Mouse (Mus musculus): ENCODE results near the gene Phf20. TPM values are rescaled to one million over a fixed set of nuclear protein-coding genes. Genes with fewer than 3 reads are reported as not detected.

The Phf20 gene
- 56.8 and 72.4 TPM in 2 replicates for polyA plus RNA-seq (2015; fragmentation: Nextera tagmentation; extraction: Ambion mirVana)

- H3K27me3 ChIP-seq (replicated peaks): no peaks in the 10 kb centered on the region
- H3K9me3 ChIP-seq: no peaks in the 10 kb centered on the region
- peak; percentile 100 for ATAC-seq
- peak within 1 kb of the TSS; percentile 63 for H3K4me2 ChIP-seq (replicated peaks)
- H3K4me1 ChIP-seq (replicated peaks): peaks cover 13% of the 10 kb centered on the region
- peak within 1 kb of the TSS; percentile 94 for H3K27ac ChIP-seq
- H3K36me3 ChIP-seq: no peaks in the 10 kb centered on the region
- peak within 1 kb of the TSS; percentile 62 for H3K9ac ChIP-seq
- WGBS: under 1% methylated on average over 87 of the region's 88 CpGs
- H3K4me3 ChIP-seq (replicated peaks): peak within 1 kb of the TSS; percentile 66
Observed at GRCm38 (mm10) chr2:156196302-156197128, at the start of gene Phf20. Phf20 (plus strand) TSS chr2:156196466.

GRCm38 (mm10) chr2:156147316-156147915 lies 48.9 kb upstream of the Phf20 start:
- no peak for ATAC-seq
- H3K4me3 ChIP-seq (replicated peaks): no peak overlapping the region
- no peaks in the 10 kb centered on the region for H3K4me1 ChIP-seq (replicated peaks)
- 79% methylated on average over 3 of the region's 3 CpGs for WGBS
- no peaks in the 10 kb centered on the region for H3K9me3 ChIP-seq
- no peak overlapping the region for H3K4me2 ChIP-seq (replicated peaks)
- peaks cover 5% of the 10 kb centered on the region; the same call in 1 of the 2 replicates for H3K36me3 ChIP-seq
- H3K27me3 ChIP-seq (replicated peaks): no peaks in the 10 kb centered on the region
- H3K9ac ChIP-seq: no peak overlapping the region
- no peak overlapping the region for H3K27ac ChIP-seq

- no peak overlapping the region for H3K9ac ChIP-seq
- ATAC-seq: no peak
- H3K9me3 ChIP-seq: no peaks in the 10 kb centered on the region
- peaks cover 9% of the 10 kb centered on the region for H3K36me3 ChIP-seq
- no peaks in the 10 kb centered on the region for H3K27me3 ChIP-seq (replicated peaks)
- H3K4me3 ChIP-seq (replicated peaks): no peak overlapping the region
- no peak overlapping the region for H3K27ac ChIP-seq
- no peak overlapping the region for H3K4me2 ChIP-seq (replicated peaks)
- no peaks in the 10 kb centered on the region for H3K4me1 ChIP-seq (replicated peaks)
Observed at GRCm38 (mm10) chr2:156151538-156151937, 44.7 kb upstream of the Phf20 start.

GRCm38 (mm10) chr2:156165478-156165877 lies 30.8 kb upstream of the Phf20 start:
- Histone ChIP-seq H3K9me3 (no peaks in the 10 kb centered on the region), H3K27ac (no peak overlapping the region), H3K36me3 (peaks cover 36% of the 10 kb centered on the region), H3K27me3 (replicated peaks) (no peaks in the 10 kb centered on the region), H3K9ac (no peak overlapping the region), H3K4me2 (replicated peaks) (no peak overlapping the region), H3K4me3 (replicated peaks) (no peak overlapping the region), H3K4me1 (replicated peaks) (no peaks in the 10 kb centered on the region)
- WGBS: 100% methylated on average over 1 of the region's 1 CpGs
- ATAC-seq: no peak

GRCm38 (mm10) chr2:156166557-156166956 lies 29.7 kb upstream of the Phf20 start:
- H3K4me2 ChIP-seq (replicated peaks): no peak overlapping the region
- H3K9me3 ChIP-seq: no peaks in the 10 kb centered on the region
- 93% methylated on average over 5 of the region's 5 CpGs for WGBS
- H3K27ac ChIP-seq: no peak overlapping the region
- no peak for ATAC-seq
- no peak overlapping the region for H3K9ac ChIP-seq
- H3K27me3 ChIP-seq (replicated peaks): no peaks in the 10 kb centered on the region
- peaks cover 36% of the 10 kb centered on the region for H3K36me3 ChIP-seq
- no peak overlapping the region for H3K4me3 ChIP-seq (replicated peaks)
- no peaks in the 10 kb centered on the region for H3K4me1 ChIP-seq (replicated peaks)

GRCm38 (mm10) chr2:156177079-156177478 lies 19.2 kb upstream of the Phf20 start:
- no peaks in the 10 kb centered on the region for H3K9me3 ChIP-seq
- H3K4me2 ChIP-seq (replicated peaks): peak overlapping the region; percentile 42
- no peak overlapping the region for H3K4me3 ChIP-seq (replicated peaks)

GRCm38 (mm10) chr2:156177651-156178050 lies 18.6 kb upstream of the Phf20 start:
- Histone ChIP-seq H3K4me3 (replicated peaks) (0 out of 2 replicates have a peak overlapping the region, but pooled peaks have one; percentile 16), H3K27me3 (replicated peaks) (no peaks in the 10 kb centered on the region), H3K4me2 (replicated peaks) (peak overlapping the region; percentile 64), H3K27ac (no peak overlapping the region), H3K4me1 (replicated peaks) (peaks cover 7% of the 10 kb centered on the region; the same call in 1 of the 2 replicates), H3K9me3 (no peaks in the 10 kb centered on the region), H3K36me3 (0 out of 2 replicates have a peak, but pooled peaks cover 3% of the 10 kb centered on the region), H3K9ac (no peak overlapping the region)
- WGBS: 67% methylated on average over 7 of the region's 7 CpGs
- no peak for ATAC-seq

More at GRCm38 (mm10) chr2:156177079-156177478, 19.2 kb upstream of the Phf20 start:
- H3K27ac ChIP-seq: no peak overlapping the region
- 80% methylated on average over 6 of the region's 6 CpGs for WGBS
- no peaks in the 10 kb centered on the region for H3K27me3 ChIP-seq (replicated peaks)
- peaks cover 7% of the 10 kb centered on the region; the same call in 1 of the 2 replicates for H3K4me1 ChIP-seq (replicated peaks)
- no peak overlapping the region for H3K9ac ChIP-seq
- H3K36me3 ChIP-seq: 0 out of 2 replicates have a peak, but pooled peaks cover 3% of the 10 kb centered on the region
- ATAC-seq: no peak

DNA sequence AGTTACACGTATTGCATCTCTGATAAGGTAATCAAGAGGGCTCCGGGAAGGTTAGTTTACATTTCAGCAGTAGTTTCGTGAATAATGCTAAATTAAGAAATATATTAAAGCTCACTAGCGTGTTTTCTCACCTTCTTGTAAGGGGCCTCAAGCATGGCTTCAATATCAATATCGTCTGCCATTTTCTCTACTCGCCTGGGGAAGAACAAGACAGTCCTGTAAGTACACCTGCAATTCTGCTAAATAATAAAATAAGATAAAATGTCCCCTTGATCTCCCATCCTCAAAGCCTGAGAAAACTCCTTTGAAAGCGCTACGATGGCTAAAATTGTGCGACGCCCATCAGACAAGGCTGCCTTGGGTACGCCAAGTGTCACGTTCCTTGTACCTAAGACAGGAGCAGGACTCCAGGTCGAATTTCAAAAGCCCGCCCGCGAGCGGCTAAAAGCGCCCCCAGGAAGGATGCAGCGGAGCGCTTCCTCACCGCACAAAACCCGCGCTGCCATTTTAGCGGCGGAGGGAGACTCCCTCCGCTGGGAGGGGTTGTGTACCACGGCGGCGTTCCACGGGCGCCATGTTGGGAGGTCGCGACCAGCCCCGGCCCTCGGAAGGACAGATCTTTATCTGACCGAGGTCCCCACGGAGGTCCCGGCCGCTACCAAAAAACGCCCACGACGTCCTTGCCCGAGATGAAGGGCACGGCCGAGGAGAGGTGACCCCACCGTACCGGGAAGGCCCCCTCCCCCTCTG lies 17.0 kb upstream of the Phf20 start:
- peak overlapping the region; percentile 100 for H3K9ac ChIP-seq
- peak; percentile 60 for ATAC-seq
- under 1% methylated on average over 47 of the region's 47 CpGs for WGBS
- H3K4me3 ChIP-seq (replicated peaks): peak overlapping the region; percentile 97
- 0 out of 2 replicates have a peak, but pooled peaks cover 3% of the 10 kb centered on the region for H3K36me3 ChIP-seq
- H3K9me3 ChIP-seq: no peaks in the 10 kb centered on the region
- H3K27ac ChIP-seq: peak overlapping the region; percentile 94
- H3K4me2 ChIP-seq (replicated peaks): peak overlapping the region; percentile 64
- H3K4me1 ChIP-seq (replicated peaks): peaks cover 7% of the 10 kb centered on the region; the same call in 1 of the 2 replicates
- H3K27me3 ChIP-seq (replicated peaks): no peaks in the 10 kb centered on the region

DNA sequence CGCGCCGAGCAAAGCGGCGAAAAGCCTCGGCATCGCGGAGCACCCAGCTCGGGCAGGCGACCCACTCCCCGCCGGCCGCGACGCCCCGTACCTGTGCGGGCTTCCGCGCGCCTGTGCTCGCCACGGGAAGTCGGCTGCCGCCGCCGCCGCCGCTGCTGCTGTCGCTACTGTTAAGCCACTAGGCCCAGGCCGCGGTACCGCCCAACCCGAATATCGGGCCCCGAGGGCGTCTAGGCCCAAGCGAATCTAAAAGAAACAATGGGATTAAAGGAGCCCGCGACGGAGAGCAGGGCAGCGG lies 16.5 kb upstream of the Phf20 start:
- Histone ChIP-seq H3K27ac (peak overlapping the region; percentile 94), H3K9ac (peak overlapping the region; percentile 100), H3K4me2 (replicated peaks) (no peak overlapping the region), H3K9me3 (no peaks in the 10 kb centered on the region), H3K36me3 (0 out of 2 replicates have a peak, but pooled peaks cover 3% of the 10 kb centered on the region), H3K4me3 (replicated peaks) (peak overlapping the region; percentile 97), H3K27me3 (replicated peaks) (no peaks in the 10 kb centered on the region), H3K4me1 (replicated peaks) (peaks cover 7% of the 10 kb centered on the region; the same call in 1 of the 2 replicates)
- ATAC-seq: peak; percentile 54
- WGBS: under 1% methylated on average over 41 of the region's 41 CpGs

DNA sequence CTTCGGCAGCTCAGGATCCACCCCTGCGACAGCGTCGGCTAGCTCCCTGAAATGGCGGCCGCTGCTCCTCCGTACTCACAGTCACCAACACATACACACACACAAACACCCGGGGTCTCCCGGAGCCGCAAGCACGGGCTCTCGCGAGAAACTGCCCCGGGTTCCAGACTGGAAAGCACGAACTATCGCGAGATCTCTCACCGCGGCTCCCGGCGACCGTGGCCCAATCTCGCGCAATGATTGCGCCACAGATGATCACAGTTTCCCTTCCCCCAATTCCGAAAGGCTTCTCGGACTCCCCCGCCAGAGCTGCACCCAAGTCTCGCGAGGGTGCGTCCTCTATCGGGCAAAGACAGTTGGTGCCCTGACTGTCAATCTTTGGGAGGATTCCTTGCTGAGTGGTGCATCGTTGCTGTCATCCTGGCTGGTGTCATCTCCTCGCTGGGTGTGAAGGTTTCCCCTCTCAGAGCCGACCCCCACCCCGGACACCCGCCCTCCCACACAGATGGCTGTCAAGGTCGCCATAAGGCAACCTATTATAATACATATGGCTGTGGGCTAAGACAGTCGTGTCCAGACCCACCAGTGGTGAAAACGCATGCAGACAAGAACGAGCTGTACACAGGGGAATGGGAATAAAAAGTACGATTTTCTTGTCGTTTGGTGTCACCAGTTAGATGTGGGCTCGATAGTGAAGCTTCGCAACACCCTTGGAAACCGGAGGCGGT lies 16.0 kb upstream of the Phf20 start, which contains the start of gene Rbm39:
Gene Rbm39, minus strand, starts transcription at position 145 of the 728 bp plus-strand sequence.
- Histone ChIP-seq H3K4me3 (replicated peaks) (peak within 1 kb of the TSS; percentile 97), H3K4me2 (replicated peaks) (peak within 1 kb of the TSS; percentile 68), H3K4me1 (replicated peaks) (peaks cover 7% of the 10 kb centered on the region; the same call in 1 of the 2 replicates), H3K27me3 (replicated peaks) (no peaks in the 10 kb centered on the region), H3K9me3 (no peaks in the 10 kb centered on the region), H3K36me3 (0 out of 2 replicates have a peak, but pooled peaks cover 3% of the 10 kb centered on the region), H3K27ac (peak within 1 kb of the TSS; percentile 94), H3K9ac (peak within 1 kb of the TSS; percentile 100)
- ATAC-seq: peak; percentile 97
- under 1% methylated on average over 47 of the region's 47 CpGs for WGBS

DNA sequence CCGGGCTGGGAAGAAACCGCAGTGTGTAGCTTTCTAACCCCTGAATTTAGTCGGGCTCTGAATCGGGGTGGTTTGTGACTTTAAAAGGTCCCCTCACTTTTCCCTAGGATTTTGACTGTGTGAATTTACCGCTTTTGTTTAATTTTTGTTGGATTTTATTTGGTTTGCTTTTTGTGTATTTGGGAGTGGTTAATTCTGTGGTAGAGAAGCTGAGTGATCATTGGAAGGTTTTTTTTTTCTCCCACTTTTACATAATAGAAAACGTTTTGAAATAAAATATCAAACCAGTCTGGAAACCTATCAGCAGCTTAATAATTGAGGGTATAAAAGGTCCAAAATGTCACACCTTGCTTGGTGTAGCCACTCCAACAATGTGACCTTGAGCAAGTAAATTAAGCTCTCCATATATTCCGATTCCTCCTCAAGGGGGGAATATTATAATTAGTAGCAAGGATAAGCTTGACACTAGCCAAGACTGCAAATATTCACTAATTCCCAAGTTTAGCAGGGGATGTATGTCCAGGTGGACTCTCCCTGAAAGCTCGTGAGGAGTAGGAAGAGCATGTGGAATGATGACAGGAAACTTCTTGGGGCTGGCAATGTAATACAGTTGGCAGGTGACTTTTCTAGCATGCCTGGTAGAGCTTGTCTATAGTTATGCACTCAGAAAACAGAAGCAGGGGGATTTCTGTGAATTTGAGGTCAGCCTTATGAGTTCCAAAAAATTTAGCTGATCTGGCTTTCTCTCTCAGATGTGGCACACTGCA lies 15.3 kb upstream of the Phf20 start:
- no peak; the same call in 1 of the 2 replicates for ATAC-seq
- peak overlapping the region; percentile 65 for H3K9ac ChIP-seq
- H3K4me3 ChIP-seq (replicated peaks): peak overlapping the region; percentile 97
- H3K9me3 ChIP-seq: no peaks in the 10 kb centered on the region
- H3K36me3 ChIP-seq: 0 out of 2 replicates have a peak, but pooled peaks cover 3% of the 10 kb centered on the region
- WGBS: 10% methylated on average over 8 of the region's 8 CpGs
- H3K27me3 ChIP-seq (replicated peaks): no peaks in the 10 kb centered on the region
- H3K4me2 ChIP-seq (replicated peaks): peak overlapping the region; percentile 68
- peaks cover 7% of the 10 kb centered on the region; the same call in 1 of the 2 replicates for H3K4me1 ChIP-seq (replicated peaks)
- H3K27ac ChIP-seq: peak overlapping the region; percentile 83
